Mouse (Mus musculus): ENCODE results near the gene Cabp4. TPM values are rescaled to one million over a fixed set of nuclear protein-coding genes. Genes with fewer than 3 reads are reported as not detected.
A peak's percentile ranks its signal among the peaks of the same experiment; 100 is the strongest.

Cabp4 gene
- polyA plus RNA-seq, 1 experiment = 0.17 TPM

- TF ChIP-seq CTCF (IDR thresholded peaks at IDR 0.05; ENCODE audit: extremely low read depth, insufficient read depth, low read length) (no peak), POLR2A (IDR thresholded peaks at IDR 0.05; ENCODE audit: extremely low read depth, insufficient read depth, low read length) (no peak)
- Histone ChIP-seq H3K4me3 (ENCODE audit: insufficient read depth, low read length) (no peak overlapping the region), H3K4me1 (ENCODE audit: control insufficient read depth, insufficient read depth, low read length) (no peaks in the 10 kb centered on the region), H3K27ac (ENCODE audit: insufficient read depth, low read length) (no peak overlapping the region)
Measured at GRCm38 (mm10) chr19:4155223-4156072, 11.6 kb upstream of the Cabp4 start.

GRCm38 (mm10) chr19:4154437-4155222, 10.8 kb upstream of the Cabp4 start:
- no peak overlapping the region for H3K27ac ChIP-seq (ENCODE audit: insufficient read depth, low read length)
- H3K4me1 ChIP-seq (ENCODE audit: control insufficient read depth, insufficient read depth, low read length) = no peaks in the 10 kb centered on the region
- TF ChIP-seq POLR2A (IDR thresholded peaks at IDR 0.05; ENCODE audit: extremely low read depth, insufficient read depth, low read length) (no peak), CTCF (IDR thresholded peaks at IDR 0.05; ENCODE audit: extremely low read depth, insufficient read depth, low read length) (no peak)
- no peak overlapping the region for H3K4me3 ChIP-seq (ENCODE audit: insufficient read depth, low read length)

GRCm38 (mm10) chr19:4153232-4153654, 9.4 kb upstream of the Cabp4 start, which contains the start of gene Ptprcap:
Gene Ptprcap, plus strand, starts transcription at chr19:4153604.
- no peak within 1 kb of the TSS for H3K27ac ChIP-seq (ENCODE audit: insufficient read depth, low read length)

GRCm38 (mm10) chr19:4152445-4153231, 8.8 kb upstream of the Cabp4 start:
- Histone ChIP-seq H3K4me3 (ENCODE audit: insufficient read depth, low read length) (no peak overlapping the region), H3K4me1 (ENCODE audit: control insufficient read depth, insufficient read depth, low read length) (peaks cover 3% of the 10 kb centered on the region), H3K27ac (ENCODE audit: insufficient read depth, low read length) (no peak overlapping the region)
- TF ChIP-seq CTCF (IDR thresholded peaks at IDR 0.05; ENCODE audit: extremely low read depth, insufficient read depth, low read length) (no peak), POLR2A (IDR thresholded peaks at IDR 0.05; ENCODE audit: extremely low read depth, insufficient read depth, low read length) (peak; percentile 31; the same call in 1 of the 2 replicates)

More at GRCm38 (mm10) chr19:4153232-4153654, 9.4 kb upstream of the Cabp4 start, which contains the start of gene Ptprcap:
- Histone ChIP-seq H3K4me1 (ENCODE audit: control insufficient read depth, insufficient read depth, low read length) (no peaks in the 10 kb centered on the region), H3K4me3 (ENCODE audit: insufficient read depth, low read length) (no peak within 1 kb of the TSS)
- TF ChIP-seq CTCF (IDR thresholded peaks at IDR 0.05; ENCODE audit: extremely low read depth, insufficient read depth, low read length) (no peak), POLR2A (IDR thresholded peaks at IDR 0.05; ENCODE audit: extremely low read depth, insufficient read depth, low read length) (no peak)

- no peak for TF ChIP-seq POLR2A (IDR thresholded peaks at IDR 0.05; ENCODE audit: extremely low read depth, insufficient read depth, low read length)
- no peak for TF ChIP-seq CTCF (IDR thresholded peaks at IDR 0.05; ENCODE audit: extremely low read depth, insufficient read depth, low read length)
- no peak overlapping the region for H3K4me3 ChIP-seq (ENCODE audit: insufficient read depth, low read length)
- peaks cover 7% of the 10 kb centered on the region for H3K4me1 ChIP-seq (ENCODE audit: control insufficient read depth, insufficient read depth, low read length)
- H3K27ac ChIP-seq (ENCODE audit: insufficient read depth, low read length) = no peak overlapping the region
Measured at GRCm38 (mm10) chr19:4151898-4152297, 8.1 kb upstream of the Cabp4 start.

GRCm38 (mm10) chr19:4151488-4151860, 7.6 kb upstream of the Cabp4 start:
- Histone ChIP-seq H3K27ac (ENCODE audit: insufficient read depth, low read length) (no peak overlapping the region), H3K4me1 (ENCODE audit: control insufficient read depth, insufficient read depth, low read length) (peaks cover 7% of the 10 kb centered on the region), H3K4me3 (ENCODE audit: insufficient read depth, low read length) (no peak overlapping the region)
- TF ChIP-seq POLR2A (IDR thresholded peaks at IDR 0.05; ENCODE audit: extremely low read depth, insufficient read depth, low read length) (no peak), CTCF (IDR thresholded peaks at IDR 0.05; ENCODE audit: extremely low read depth, insufficient read depth, low read length) (no peak)

GRCm38 (mm10) chr19:4150567-4151487, 7.0 kb upstream of the Cabp4 start:
- TF ChIP-seq POLR2A (IDR thresholded peaks at IDR 0.05; ENCODE audit: extremely low read depth, insufficient read depth, low read length) (no peak), CTCF (IDR thresholded peaks at IDR 0.05; ENCODE audit: extremely low read depth, insufficient read depth, low read length) (no peak)
- Histone ChIP-seq H3K4me3 (ENCODE audit: insufficient read depth, low read length) (no peak overlapping the region), H3K4me1 (ENCODE audit: control insufficient read depth, insufficient read depth, low read length) (peaks cover 7% of the 10 kb centered on the region), H3K27ac (ENCODE audit: insufficient read depth, low read length) (no peak overlapping the region)

- peaks cover 7% of the 10 kb centered on the region for H3K4me1 ChIP-seq (ENCODE audit: control insufficient read depth, insufficient read depth, low read length)
- no peak overlapping the region; the same call in 1 of the 2 replicates for H3K4me3 ChIP-seq (ENCODE audit: insufficient read depth, low read length)
- no peak overlapping the region for H3K27ac ChIP-seq (ENCODE audit: insufficient read depth, low read length)
- TF ChIP-seq CTCF (IDR thresholded peaks at IDR 0.05; ENCODE audit: extremely low read depth, insufficient read depth, low read length) (no peak), POLR2A (IDR thresholded peaks at IDR 0.05; ENCODE audit: extremely low read depth, insufficient read depth, low read length) (no peak)
Measured at GRCm38 (mm10) chr19:4149764-4150461, 6.1 kb upstream of the Cabp4 start.

Data from cortical plate, adult 2 months (tissue).